ENCODE assay signal across 13 mouse cellular contexts in the genomic region with DNA sequence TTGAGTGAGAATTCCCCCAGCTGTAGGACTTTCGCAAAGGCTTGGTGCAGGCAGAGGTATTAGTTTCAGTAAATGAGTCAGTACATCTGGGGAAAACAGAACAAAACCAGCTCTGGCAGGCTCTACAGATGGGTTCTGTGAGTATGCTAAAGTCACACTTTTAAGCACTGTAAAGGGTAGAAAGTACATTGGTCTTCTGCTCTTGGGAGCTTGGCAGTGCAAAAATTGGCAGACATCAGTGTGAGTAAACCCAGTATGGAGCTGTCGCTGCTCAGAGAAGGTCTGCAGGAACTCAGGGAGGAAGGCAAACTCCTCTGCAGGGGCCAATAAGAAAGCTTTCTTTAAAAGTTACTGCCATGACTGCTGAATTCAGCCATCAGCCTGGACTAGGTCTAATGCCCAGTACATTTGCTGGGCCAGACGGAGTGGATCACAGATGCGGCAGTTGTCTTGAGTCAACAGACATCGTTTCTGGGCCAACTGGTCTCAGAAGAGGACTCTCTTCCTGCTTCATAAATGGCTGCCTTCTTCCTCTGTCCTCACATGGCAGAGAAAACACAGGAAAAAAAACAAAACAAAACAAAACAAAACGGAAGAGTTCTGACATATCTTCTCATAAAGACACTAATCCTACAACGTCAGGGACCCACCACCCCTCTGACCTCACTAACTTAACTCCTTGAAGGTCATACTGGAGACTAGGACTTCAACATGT. TPM values are rescaled to one million over a fixed set of nuclear protein-coding genes. Genes with fewer than 3 reads are reported as not detected.
A peak's percentile ranks its signal among the peaks of the same experiment; 100 is the strongest.
DNase-seq lines count a peak whose midpoint lies in the region; ATAC-seq and TF ChIP-seq lines count a peak whose summit lies in the region.
"Had no signal": no experiment of that assay in that cellular context is flagged by ENCODE, and none has a peak within 500 bp of the region (broad histone marks: within the 10 kb centered on the region; RNA-seq: fewer than 3 reads in every experiment).

No protein-coding gene starts in this region.

- TF ChIP-seq CTCF in small intestine, adult 2 months (IDR thresholded peaks at IDR 0.05; ENCODE audit: extremely low read depth, insufficient read length, insufficient replicate concordance, low read depth, low read length), result no peak

- no peaks in the 10 kb centered on the region for H3K27me3 ChIP-seq in kidney, embryonic 14.5 days (ENCODE audit: control insufficient read depth, insufficient read depth, low read length)
- H3K27me3 ChIP-seq in heart, embryonic 11.5 days (ENCODE audit: control insufficient read depth, insufficient read depth, low read length), result no peaks in the 10 kb centered on the region
- no peaks in the 10 kb centered on the region for H3K27me3 ChIP-seq in limb, embryonic 15.5 days
- no peaks in the 10 kb centered on the region for H3K27me3 ChIP-seq in small intestine, adult 2 months (ENCODE audit: control insufficient read depth, insufficient read depth, low read length)
- H3K27me3 ChIP-seq: embryonic facial prominence, embryonic 15.5 days; neural tube, embryonic 12.5 days had no signal

- no peak overlapping the region for H3K4me3 ChIP-seq in kidney, embryonic 14.5 days (ENCODE audit: low read length)
- no peak overlapping the region for H3K4me3 ChIP-seq in heart, embryonic 11.5 days (ENCODE audit: low read depth, low read length)
- no peak overlapping the region for H3K4me3 ChIP-seq in limb, embryonic 15.5 days
- H3K4me3 ChIP-seq in small intestine, adult 2 months (ENCODE audit: low read depth, low read length), result no peak overlapping the region
- H3K4me3 ChIP-seq: embryonic facial prominence, embryonic 15.5 days; midbrain, embryonic 10.5 days; neural tube, embryonic 12.5 days had no signal

- DNase-seq in kidney, postnatal 4 days, result peak; percentile 62 to 72
- DNase-seq in cerebellum, adult 9-11 months, result no peak
- no peak for DNase-seq in spleen, postnatal 36 days (ENCODE audit: low spot score in 2 of 2)
- DNase-seq: right cerebral cortex, postnatal 4 days; thymus, postnatal 36 days had no signal

- H3K27ac ChIP-seq in kidney, embryonic 14.5 days (ENCODE audit: low read depth, low read length), result no peak overlapping the region
- peak overlapping the region; percentile 46 for H3K27ac ChIP-seq in heart, embryonic 11.5 days (ENCODE audit: low read depth, low read length)
- H3K27ac ChIP-seq in limb, embryonic 15.5 days, result 0 out of 2 replicates have a peak overlapping the region, but pooled peaks have one; percentile 43
- H3K27ac ChIP-seq in small intestine, adult 2 months (ENCODE audit: insufficient read depth, low read depth, low read length), result peak overlapping the region; percentile 41
- H3K27ac ChIP-seq: embryonic facial prominence, embryonic 15.5 days; midbrain, embryonic 10.5 days; neural tube, embryonic 12.5 days had no signal

- 66% methylated on average over 7 of the region's 7 CpGs for WGBS in kidney, embryonic 14.5 days
- WGBS in heart, embryonic 11.5 days (ENCODE audit: insufficient replicate concordance), result 67% methylated on average over 7 of the region's 7 CpGs
- 66% methylated on average over 7 of the region's 7 CpGs for WGBS in limb, embryonic 15.5 days
- 37% methylated on average over 7 of the region's 7 CpGs for WGBS in small intestine, adult 2 months

- no peaks in the 10 kb centered on the region for H3K4me1 ChIP-seq in kidney, embryonic 14.5 days (ENCODE audit: control insufficient read depth, insufficient read depth, low read length)
- 0 out of 2 replicates have a peak, but pooled peaks cover 3% of the 10 kb centered on the region for H3K4me1 ChIP-seq in heart, embryonic 11.5 days (ENCODE audit: control insufficient read depth, insufficient read depth, low read length)
- no peaks in the 10 kb centered on the region for H3K4me1 ChIP-seq in limb, embryonic 15.5 days
- H3K4me1 ChIP-seq in small intestine, adult 2 months (ENCODE audit: control insufficient read depth, insufficient read depth, insufficient read length, low read length), result peaks cover 4% of the 10 kb centered on the region; the same call in 1 of the 2 replicates
- H3K4me1 ChIP-seq: midbrain, embryonic 10.5 days had no signal

- peaks cover 7% of the 10 kb centered on the region; the same call in 1 of the 2 replicates for H3K36me3 ChIP-seq in kidney, embryonic 14.5 days (ENCODE audit: control insufficient read depth, insufficient read depth, low read length)
- peaks cover 4% of the 10 kb centered on the region; the same call in 1 of the 2 replicates for H3K36me3 ChIP-seq in heart, embryonic 11.5 days (ENCODE audit: control insufficient read depth, insufficient read depth, low read length)
- H3K36me3 ChIP-seq in limb, embryonic 15.5 days, result peaks cover 26% of the 10 kb centered on the region; the same call in 1 of the 2 replicates
- H3K36me3 ChIP-seq in small intestine, adult 2 months (ENCODE audit: control insufficient read depth, insufficient read depth, low read length), result peaks cover 67% of the 10 kb centered on the region
- H3K36me3 ChIP-seq: midbrain, embryonic 10.5 days had no signal

- no peaks in the 10 kb centered on the region for H3K9me3 ChIP-seq in kidney, embryonic 14.5 days (ENCODE audit: control insufficient read depth, low read length)
- H3K9me3 ChIP-seq in heart, embryonic 11.5 days (replicated peaks; ENCODE audit: control insufficient read depth, low read length), result no peaks in the 10 kb centered on the region
- H3K9me3 ChIP-seq in limb, embryonic 15.5 days, result no peaks in the 10 kb centered on the region
- H3K9me3 ChIP-seq: embryonic facial prominence, embryonic 15.5 days; midbrain, embryonic 10.5 days; neural tube, embryonic 12.5 days had no signal

- TF ChIP-seq POLR2A in small intestine, adult 2 months (IDR thresholded peaks at IDR 0.05; ENCODE audit: low read depth, low read length), result no peak

- no peak for ATAC-seq in kidney, embryonic 14.5 days (ENCODE audit: low FRiP score, low TSS enrichment)
- ATAC-seq in heart, embryonic 11.5 days (replicated peaks; ENCODE audit: insufficient number of reproducible peaks, low FRiP score, low TSS enrichment), result no peak
- ATAC-seq in limb, embryonic 15.5 days (ENCODE audit: insufficient number of reproducible peaks, low FRiP score, low TSS enrichment, low read depth), result no peak
- ATAC-seq in erythroid progenitor cell, adult 5-6 weeks (replicated peaks; ENCODE audit: low FRiP score, poor library complexity, severe bottlenecking), result no peak

- no peak overlapping the region for H3K9ac ChIP-seq in kidney, embryonic 14.5 days (ENCODE audit: low read depth, low read length)
- H3K9ac ChIP-seq in heart, embryonic 11.5 days (ENCODE audit: low read depth, low read length), result no peak overlapping the region
- H3K9ac ChIP-seq in limb, embryonic 15.5 days, result no peak overlapping the region
- H3K9ac ChIP-seq: embryonic facial prominence, embryonic 15.5 days; neural tube, embryonic 12.5 days had no signal

- no peak overlapping the region for H3K4me2 ChIP-seq in kidney, embryonic 14.5 days (replicated peaks; ENCODE audit: low read depth, low read length)
- H3K4me2 ChIP-seq in heart, embryonic 11.5 days, result no peak overlapping the region
- H3K4me2 ChIP-seq in limb, embryonic 15.5 days, result no peak overlapping the region
- H3K4me2 ChIP-seq: embryonic facial prominence, embryonic 15.5 days; neural tube, embryonic 12.5 days had no signal

RNA-seq across cellular contexts. Expression of a gene that starts 22.9 kb away (rescaled TPM):
- 0.94 and 1.2 TPM in 2 replicates for polyA plus RNA-seq in kidney, embryonic 14.5 days (2014; fragmentation: Nextera tagmentation; extraction: Ambion mirVana)
- polyA plus RNA-seq in heart, embryonic 11.5 days (2014; fragmentation: Nextera tagmentation; extraction: Ambion mirVana), result 0.06 TPM in 1 of 2 replicates, not detected in the other
- polyA plus RNA-seq in limb, embryonic 15.5 days (2015; fragmentation: Nextera tagmentation; extraction: Ambion mirVana), result 0.20 TPM in 1 of 2 replicates, not detected in the other
- polyA plus RNA-seq in small intestine, adult 2 months (2012; rRNA removed), result 0.27 and 0.37 TPM in 2 replicates
- total RNA-seq in erythroid progenitor cell, adult 5-6 weeks (2015; ENCODE audit: low replicate concordance), result not detected in 2 replicates
- not detected in 2 replicates for total RNA-seq in erythroid progenitor cell, adult 5-6 weeks (2017; ENCODE audit: low replicate concordance)
- polyA plus RNA-seq: midbrain, embryonic 10.5 days had no signal

RNA-seq across cellular contexts. Expression of a gene that starts 41.6 kb away (rescaled TPM):
- 24.3 and 28.3 TPM in 2 replicates for polyA plus RNA-seq in kidney, embryonic 14.5 days (2014; fragmentation: Nextera tagmentation; extraction: Ambion mirVana)
- polyA plus RNA-seq in heart, embryonic 11.5 days (2014; fragmentation: Nextera tagmentation; extraction: Ambion mirVana), result 27.3 and 35.4 TPM in 2 replicates
- polyA plus RNA-seq in limb, embryonic 15.5 days (2015; fragmentation: Nextera tagmentation; extraction: Ambion mirVana), result 22.5 and 24.3 TPM in 2 replicates
- polyA plus RNA-seq in small intestine, adult 2 months (2012; rRNA removed), result 57.2 and 112 TPM in 2 replicates
- 25.6 and 37.7 TPM in 2 replicates for total RNA-seq in erythroid progenitor cell, adult 5-6 weeks (2015; ENCODE audit: low replicate concordance)
- total RNA-seq in erythroid progenitor cell, adult 5-6 weeks (2017; ENCODE audit: low replicate concordance), result 14.0 and 35.9 TPM in 2 replicates

RNA-seq across cellular contexts. Expression of a gene that starts 48.7 kb away (rescaled TPM):
- 0.19 TPM in 1 of 2 replicates, not detected in the other for polyA plus RNA-seq in kidney, embryonic 14.5 days (2014; fragmentation: Nextera tagmentation; extraction: Ambion mirVana)
- 9.2 and 12.6 TPM in 2 replicates for polyA plus RNA-seq in heart, embryonic 11.5 days (2014; fragmentation: Nextera tagmentation; extraction: Ambion mirVana)
- polyA plus RNA-seq in limb, embryonic 15.5 days (2015; fragmentation: Nextera tagmentation; extraction: Ambion mirVana), result 2.7 and 8.6 TPM in 2 replicates
- 0.41 and 1.7 TPM in 2 replicates for polyA plus RNA-seq in small intestine, adult 2 months (2012; rRNA removed)
- not detected in 2 replicates for total RNA-seq in erythroid progenitor cell, adult 5-6 weeks (2015; ENCODE audit: low replicate concordance)
- total RNA-seq in erythroid progenitor cell, adult 5-6 weeks (2017; ENCODE audit: low replicate concordance), result not detected in 2 replicates

Comparison
In these comparisons a context has a peak if more than half of its experiments do, and no peak if none do; other contexts are left out.
1. DNase-seq: peak in kidney, postnatal 4 days (2 of 2); none in cerebellum, adult 9-11 months (single experiment) and spleen, postnatal 36 days (0 of 2).